Mouse (Mus musculus) liver, embryonic 16.5 days (tissue): ENCODE results near the gene Tenm3. TPM values are rescaled to one million over a fixed set of nuclear protein-coding genes. Genes with fewer than 3 reads are reported as not detected.
A peak's percentile ranks its signal among the peaks of the same experiment; 100 is the strongest.

ENCODE experiments used
- ATAC-seq: fragments of 200-750 bp; cut with Nextera tagmentation; 2 replicates; pipeline ENCODE4 v1.8.0; 2017; ENCODE audit warnings: low read depth, mild to moderate bottlenecking, moderate number of reproducible peaks, moderate library complexity
- H3K27ac ChIP-seq: fragments of 300-500 bp; sonication (generic); 2 replicates; pipeline ENCODE4 v1.5.1; 2014; ENCODE audit warnings: mild to moderate bottlenecking, low read length
- H3K27me3 ChIP-seq: fragments of 300-500 bp; sonication (generic); 2 replicates; pipeline ENCODE4 v1.6.1; 2014; ENCODE audit warnings: low read depth, low read length, mixed read lengths; ENCODE audit not compliant: control insufficient read depth, insufficient read depth
- H3K36me3 ChIP-seq: fragments of 300-500 bp; sonication (generic); 2 replicates; pipeline ENCODE4 v1.6.1; 2014; ENCODE audit warnings: mild to moderate bottlenecking; ENCODE audit not compliant: control insufficient read depth, insufficient read depth
- H3K4me1 ChIP-seq: fragments of 300-500 bp; sonication (generic); 2 replicates; pipeline ENCODE4 v1.6.1; 2014; ENCODE audit warnings: low read depth, low read length, mixed read lengths; ENCODE audit not compliant: control insufficient read depth
- H3K4me2 ChIP-seq: fragments of 300-500 bp; sonication (generic); 2 replicates; pipeline ENCODE4 v1.6.1; 2014; ENCODE audit warnings: low read depth, low read length, mixed read lengths
- H3K4me3 ChIP-seq: fragments of 300-500 bp; sonication (generic); 2 replicates; pipeline ENCODE4 v1.5.1; 2014; ENCODE audit warnings: low read depth, mild to moderate bottlenecking, low read length
- H3K9ac ChIP-seq: fragments of 300-500 bp; sonication (generic); 2 replicates; pipeline ENCODE4 v1.6.1; 2014; ENCODE audit warnings: low read depth, low read length
- H3K9me3 ChIP-seq: fragments of 300-500 bp; sonication (generic); replicated peaks from 2 replicates; pipeline ENCODE4 v1.6.1; 2016; ENCODE audit warnings: low read length; ENCODE audit not compliant: control insufficient read depth
- WGBS: fragments of 180-500 bp; shearing (Covaris S2); extraction: QIAGEN DNeasy Blood & Tissue Kit; methylation state at CpG from one replicate; pipeline ENCODE4 v1.1.7; 2014; ENCODE audit not compliant: insufficient replicate concordance; 5-methylcytosine and 5-hydroxymethylcytosine counted together
- polyA plus RNA-seq: library from polyadenylated mRNA; unstranded; fragments of >200 nt; fragmentation: Nextera tagmentation; extraction: Ambion mirVana; gene quantifications from 2 replicates; pipeline ENCODE4 v1.2.1, GENCODE M21; 2015

The Tenm3 gene
- polyA plus RNA-seq, 1 experiment from 2014 or later, result 6.0 TPM

DNA sequence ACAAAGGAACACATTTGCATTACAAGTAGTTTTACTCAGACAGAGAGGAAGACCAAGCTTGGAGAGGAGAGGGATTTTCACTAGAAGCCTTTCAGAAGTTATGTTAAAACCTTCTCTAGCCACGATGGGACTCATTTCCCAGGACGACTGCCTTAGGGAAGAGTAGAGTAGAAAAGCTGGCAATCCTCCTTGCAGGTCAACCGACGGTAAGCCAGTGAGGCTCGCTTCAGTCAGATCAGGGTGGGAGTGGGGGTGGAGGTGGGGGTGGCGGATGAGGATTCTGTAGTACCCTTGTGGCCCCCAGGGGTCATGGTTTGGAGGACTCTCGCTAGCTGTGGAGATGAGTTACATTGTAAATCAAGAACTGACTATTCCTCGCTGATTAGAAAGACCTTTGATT lies 264.6 kb downstream of the Tenm3 start:
- Histone ChIP-seq H3K4me1 (no peaks in the 10 kb centered on the region), H3K4me3 (no peak overlapping the region), H3K9me3 (no peaks in the 10 kb centered on the region), H3K27me3 (no peaks in the 10 kb centered on the region), H3K36me3 (no peaks in the 10 kb centered on the region), H3K4me2 (no peak overlapping the region), H3K27ac (no peak overlapping the region), H3K9ac (no peak overlapping the region)
- WGBS, result 20% methylated on average over 8 of the region's 8 CpGs
- no peak for ATAC-seq

DNA sequence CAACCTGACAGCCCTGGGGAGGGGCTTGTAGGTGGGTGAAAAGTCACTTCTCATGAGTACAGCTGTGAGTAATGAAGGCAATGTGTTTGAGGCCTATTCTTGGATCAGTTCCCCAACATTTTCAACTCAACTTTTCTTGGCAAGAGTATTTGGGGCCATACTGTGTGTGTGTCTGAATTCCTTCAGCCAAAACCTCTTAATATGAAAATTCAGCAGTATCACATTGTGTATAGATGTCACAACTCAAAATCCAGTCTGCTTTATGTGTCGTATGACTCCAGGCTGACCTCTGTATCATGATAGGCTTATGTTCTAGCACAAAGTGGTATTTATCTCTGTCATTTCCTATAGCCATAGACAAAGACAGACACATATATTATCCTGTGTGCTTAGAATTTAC lies 270.8 kb downstream of the Tenm3 start:
- H3K9ac ChIP-seq, result no peak overlapping the region
- no peaks in the 10 kb centered on the region for H3K36me3 ChIP-seq
- H3K9me3 ChIP-seq, result no peaks in the 10 kb centered on the region
- no peak overlapping the region for H3K4me3 ChIP-seq
- no peaks in the 10 kb centered on the region for H3K27me3 ChIP-seq
- 64% methylated on average over 1 of the region's 1 CpGs for WGBS
- no peak overlapping the region for H3K4me2 ChIP-seq
- H3K27ac ChIP-seq, result no peak overlapping the region
- no peak for ATAC-seq
- no peaks in the 10 kb centered on the region for H3K4me1 ChIP-seq

DNA sequence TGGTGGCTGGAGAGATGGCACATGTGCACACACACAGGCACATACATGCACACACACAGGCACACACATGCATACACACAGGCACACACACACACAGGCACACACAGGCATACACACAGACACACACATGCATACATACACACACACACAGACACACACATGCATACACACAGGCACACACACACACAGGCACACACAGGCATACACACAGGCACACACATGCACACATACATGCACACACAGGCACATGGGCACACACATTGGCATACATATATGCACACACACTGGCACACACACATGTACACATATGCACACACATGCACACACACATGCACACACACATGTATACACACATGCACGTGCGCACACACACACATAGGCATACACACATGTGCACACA lies 271.4 kb downstream of the Tenm3 start:
- no peak overlapping the region for H3K4me3 ChIP-seq
- no peak for ATAC-seq
- no peaks in the 10 kb centered on the region for H3K4me1 ChIP-seq
- H3K9ac ChIP-seq, result no peak overlapping the region
- 74% methylated on average over 2 of the region's 2 CpGs for WGBS
- H3K9me3 ChIP-seq, result no peaks in the 10 kb centered on the region
- H3K27ac ChIP-seq, result no peak overlapping the region
- no peaks in the 10 kb centered on the region for H3K27me3 ChIP-seq
- no peak overlapping the region for H3K4me2 ChIP-seq
- H3K36me3 ChIP-seq, result no peaks in the 10 kb centered on the region

DNA sequence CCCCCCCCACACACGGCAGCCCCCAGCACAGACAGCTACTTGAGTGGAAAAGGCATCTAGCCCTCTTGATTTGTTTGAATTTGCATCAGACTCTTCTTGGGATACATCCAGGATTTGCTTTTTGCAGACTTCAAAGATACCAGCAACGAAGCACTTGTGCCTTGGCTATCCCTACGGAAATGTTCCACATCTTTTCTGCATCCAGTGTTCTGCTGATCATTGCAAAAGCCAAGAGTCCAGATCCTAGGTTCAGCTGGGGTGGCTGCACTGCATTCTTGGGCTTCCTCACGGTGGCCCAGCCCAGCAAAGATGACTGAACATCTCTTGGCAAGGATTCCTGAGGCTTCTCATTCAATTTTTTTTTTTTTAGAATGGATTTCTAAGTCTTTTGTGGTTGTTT lies 275.1 kb downstream of the Tenm3 start:
- 43% methylated on average over 4 of the region's 4 CpGs for WGBS

DNA sequence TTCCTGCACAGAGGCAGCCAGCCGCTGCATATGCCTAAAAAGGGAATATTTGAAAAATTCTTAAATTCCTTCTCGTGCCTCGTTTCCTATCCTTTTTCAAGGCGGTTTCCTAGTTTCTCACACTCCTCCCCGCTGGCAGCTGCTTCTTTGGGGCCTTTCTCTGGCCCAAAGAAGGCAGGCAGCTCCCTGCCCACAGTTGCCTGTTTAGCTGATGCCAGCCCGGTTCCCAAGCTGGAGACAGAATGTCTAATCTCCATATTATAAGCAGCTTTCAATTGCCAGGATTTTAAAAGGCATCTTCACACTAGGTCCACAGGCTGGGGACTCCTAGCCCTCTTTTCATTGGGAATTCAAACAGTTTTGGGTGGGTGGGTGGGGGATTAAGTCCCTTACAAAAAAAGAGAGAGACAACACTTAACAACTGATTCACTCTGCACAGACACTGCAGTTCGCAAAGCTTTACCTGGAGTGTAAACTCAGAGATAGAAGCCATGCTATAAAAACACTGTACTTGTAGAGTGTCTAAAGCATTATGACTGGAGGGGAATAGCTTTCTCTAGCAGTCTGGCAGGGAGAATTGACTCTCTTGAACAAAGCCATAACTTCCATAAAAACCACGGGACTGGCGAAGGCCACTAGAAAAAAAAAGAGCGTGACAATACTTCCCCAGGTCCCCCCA lies 275.7 kb downstream of the Tenm3 start:
- no peaks in the 10 kb centered on the region for H3K9me3 ChIP-seq
- no peak for ATAC-seq
- WGBS, result 58% methylated on average over 10 of the region's 10 CpGs
- H3K4me3 ChIP-seq, result no peak overlapping the region
- no peak overlapping the region for H3K4me2 ChIP-seq
- H3K27me3 ChIP-seq, result no peaks in the 10 kb centered on the region
- no peak overlapping the region for H3K9ac ChIP-seq
- H3K4me1 ChIP-seq, result no peaks in the 10 kb centered on the region
- H3K36me3 ChIP-seq, result no peaks in the 10 kb centered on the region
- H3K27ac ChIP-seq, result no peak overlapping the region

More for the DNA sequence above, 275.1 kb downstream of the Tenm3 start:
- H3K4me2 ChIP-seq, result no peak overlapping the region
- H3K36me3 ChIP-seq, result no peaks in the 10 kb centered on the region
- H3K9ac ChIP-seq, result no peak overlapping the region
- no peaks in the 10 kb centered on the region for H3K27me3 ChIP-seq
- no peak overlapping the region for H3K4me3 ChIP-seq
- no peaks in the 10 kb centered on the region for H3K4me1 ChIP-seq
- no peak overlapping the region for H3K27ac ChIP-seq
- ATAC-seq, result no peak
- no peaks in the 10 kb centered on the region for H3K9me3 ChIP-seq

DNA sequence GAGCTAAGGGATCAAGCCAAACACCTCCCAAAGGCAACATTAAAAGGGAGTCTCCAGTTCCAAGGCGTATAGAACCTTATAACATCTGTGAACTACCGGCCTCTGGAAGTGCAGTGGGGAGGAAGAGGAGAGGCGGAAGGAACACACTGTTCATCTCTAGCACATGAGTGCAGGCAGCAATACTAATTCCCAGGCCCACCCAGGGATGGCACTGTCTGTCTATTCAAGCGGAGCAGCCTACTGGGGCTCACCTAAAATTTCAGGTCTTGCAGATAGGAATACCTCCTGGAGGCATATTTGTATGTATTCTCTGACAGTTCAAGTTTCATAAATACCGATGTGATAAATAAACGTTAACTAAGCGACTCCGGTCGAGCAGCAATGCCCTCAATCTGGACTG lies 283.5 kb downstream of the Tenm3 start:
- H3K9ac ChIP-seq, result no peak overlapping the region
- H3K4me3 ChIP-seq, result no peak overlapping the region
- WGBS, result 68% methylated on average over 9 of the region's 9 CpGs
- H3K4me2 ChIP-seq, result no peak overlapping the region
- H3K36me3 ChIP-seq, result no peaks in the 10 kb centered on the region
- no peaks in the 10 kb centered on the region for H3K4me1 ChIP-seq
- no peak overlapping the region for H3K27ac ChIP-seq
- no peak for ATAC-seq
- H3K27me3 ChIP-seq, result peaks cover 9% of the 10 kb centered on the region
- no peaks in the 10 kb centered on the region for H3K9me3 ChIP-seq

DNA sequence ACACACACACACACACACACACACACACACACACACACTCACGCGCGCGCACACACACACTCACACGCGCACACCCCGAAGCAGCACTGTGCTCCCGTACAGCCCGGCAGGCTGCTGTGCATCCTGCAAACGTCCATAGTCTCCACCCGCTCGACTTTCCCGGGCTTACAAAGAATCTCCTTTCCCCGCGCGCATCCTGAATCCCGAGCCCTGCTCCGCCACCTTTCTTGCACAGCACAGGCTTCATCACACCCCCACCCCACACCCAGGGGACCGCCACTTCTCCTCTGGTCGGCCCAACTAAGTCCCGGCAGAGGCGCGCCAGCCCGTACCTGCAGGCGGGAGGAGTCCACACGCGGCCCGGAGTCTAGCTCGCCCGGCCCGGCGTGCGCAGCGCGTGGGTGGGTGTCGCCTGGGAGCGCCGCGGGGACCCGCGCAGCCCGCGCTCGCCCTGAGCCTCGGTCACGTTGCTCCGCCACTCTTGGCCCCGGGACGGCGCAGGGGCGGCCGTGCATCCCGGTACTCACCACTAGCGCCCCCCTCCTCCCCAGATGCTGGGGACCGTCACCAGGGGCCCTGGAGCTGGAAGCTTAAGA lies 288.1 kb downstream of the Tenm3 start:
- H3K4me1 ChIP-seq, result no peaks in the 10 kb centered on the region
- H3K27ac ChIP-seq, result peak overlapping the region; percentile 77
- peak overlapping the region; percentile 43 for H3K9ac ChIP-seq
- H3K36me3 ChIP-seq, result no peaks in the 10 kb centered on the region
- WGBS, result under 1% methylated on average over 45 of the region's 55 CpGs
- H3K4me2 ChIP-seq, result peak overlapping the region; percentile 52
- H3K4me3 ChIP-seq, result peak overlapping the region; percentile 61
- no peaks in the 10 kb centered on the region for H3K9me3 ChIP-seq
- ATAC-seq, result peak; percentile 58
- H3K27me3 ChIP-seq, result peaks cover 19% of the 10 kb centered on the region

DNA sequence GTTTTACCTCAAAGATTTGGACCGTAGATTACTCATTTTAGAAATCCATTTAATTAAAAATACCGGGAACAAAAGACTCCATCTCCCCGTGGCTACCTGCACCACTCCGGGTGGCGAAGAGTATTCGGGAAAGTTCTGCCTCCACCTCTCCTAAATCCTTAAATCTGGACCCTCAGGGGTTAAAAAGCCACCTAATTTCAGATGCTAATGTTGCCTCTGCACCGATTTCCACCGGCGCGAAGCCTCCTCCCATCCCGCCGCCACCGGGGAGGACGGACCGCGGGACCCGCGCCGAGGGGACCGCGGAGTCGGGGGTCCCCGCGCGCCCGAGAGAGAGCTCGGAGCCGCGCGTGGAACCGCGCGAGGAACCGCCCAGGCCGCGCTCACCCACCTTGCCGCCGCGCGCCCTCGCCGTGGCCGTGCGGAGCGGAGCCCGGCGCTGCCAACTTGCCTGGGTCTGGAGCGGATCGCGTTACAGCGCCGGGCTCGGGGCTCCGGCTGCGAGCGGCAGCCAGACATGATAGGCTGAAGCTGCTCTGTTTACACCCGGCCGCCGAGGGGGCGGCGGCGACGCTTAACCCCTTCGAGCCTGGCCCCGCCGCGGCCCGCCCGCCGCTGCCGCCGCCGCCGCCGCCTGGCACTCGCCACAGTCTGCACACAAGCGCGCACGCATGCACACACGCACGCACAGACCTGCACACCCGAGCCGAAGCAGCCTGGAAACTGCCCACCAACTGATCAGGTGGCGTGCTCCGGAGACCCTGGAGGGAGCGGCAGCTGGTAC lies 288.8 kb downstream of the Tenm3 start:
- H3K9ac ChIP-seq, result peak overlapping the region; percentile 55
- H3K27ac ChIP-seq, result peak overlapping the region; percentile 77
- peak; percentile 91 for ATAC-seq

GRCm38 (mm10) chr8:48553791-48554288 lies 289.9 kb downstream of the Tenm3 start:
- no peaks in the 10 kb centered on the region for H3K36me3 ChIP-seq
- peaks cover 19% of the 10 kb centered on the region for H3K27me3 ChIP-seq
- no peak overlapping the region; the same call in 1 of the 2 replicates for H3K9ac ChIP-seq
- no peaks in the 10 kb centered on the region for H3K4me1 ChIP-seq
- no peak overlapping the region for H3K27ac ChIP-seq
- ATAC-seq, result no peak
- WGBS, result 3% methylated on average over 9 of the region's 9 CpGs
- H3K4me3 ChIP-seq, result peak overlapping the region; percentile 46
- H3K4me2 ChIP-seq, result peak overlapping the region; percentile 7; the same call in 1 of the 2 replicates
- H3K9me3 ChIP-seq, result no peaks in the 10 kb centered on the region

More for the DNA sequence above, 288.8 kb downstream of the Tenm3 start:
- Histone ChIP-seq H3K4me3 (peak overlapping the region; percentile 61), H3K9me3 (no peaks in the 10 kb centered on the region), H3K27me3 (peaks cover 19% of the 10 kb centered on the region), H3K4me2 (peak overlapping the region; percentile 52), H3K36me3 (no peaks in the 10 kb centered on the region), H3K4me1 (no peaks in the 10 kb centered on the region)
- under 1% methylated on average over 71 of the region's 86 CpGs for WGBS
